Comparison of ENCODE assay signal across 35 mouse cellular contexts in the genomic region with DNA sequence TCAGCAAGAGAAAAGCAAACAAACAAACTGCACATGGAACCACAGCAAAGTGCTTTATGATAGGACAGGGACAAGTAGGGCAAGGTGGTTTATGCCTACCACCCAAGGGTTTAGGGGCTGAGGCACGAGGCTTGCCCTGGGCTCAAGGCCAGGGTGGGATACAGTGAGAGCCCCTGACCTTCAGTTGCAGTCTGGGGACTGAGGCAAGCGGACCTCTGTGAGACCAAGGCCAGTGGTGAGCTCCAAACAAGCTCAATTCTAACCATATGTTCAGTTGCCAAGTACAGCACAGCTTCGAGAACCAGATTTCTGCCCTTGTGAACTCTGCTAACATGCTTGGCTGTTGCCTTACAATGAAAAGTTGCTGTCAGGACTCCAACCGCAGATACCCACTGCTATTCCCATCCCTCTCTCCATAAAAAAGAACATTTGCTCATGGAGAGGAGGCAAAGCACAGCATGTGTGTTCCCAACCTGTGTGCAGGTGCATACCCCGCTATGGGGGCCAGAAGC. TPM values are rescaled to one million over a fixed set of nuclear protein-coding genes. Genes with fewer than 3 reads are reported as not detected.
DNase-seq lines count a peak whose midpoint lies in the region; ATAC-seq lines count a peak whose summit lies in the region.
"Had no signal": no experiment of that assay in that cellular context is flagged by ENCODE, and none has a peak within 500 bp of the region (broad histone marks: within the 10 kb centered on the region; RNA-seq: fewer than 3 reads in every experiment).

No protein-coding gene starts in this region.

- intact Hi-C loops in heart, postnatal 36 days (cut with DNase I), result no loop called here
- intact Hi-C loops in left cerebral cortex, postnatal 10 days (cut with DNase I), result no loop called here

- H3K27ac ChIP-seq in embryonic facial prominence, embryonic 13.5 days, result peak overlapping the region; percentile 33; the same call in 1 of the 2 replicates
- H3K27ac ChIP-seq in embryonic facial prominence, embryonic 10.5 days (replicated peaks), result no peak overlapping the region
- H3K27ac ChIP-seq in heart, embryonic 15.5 days, result peak overlapping the region; percentile 3; the same call in 1 of the 2 replicates
- H3K27ac ChIP-seq: heart, adult 2 months; hindbrain, embryonic 12.5 days; hindbrain, postnatal 0 days; intestine, embryonic 15.5 days; liver, embryonic 12.5 days; neural tube, embryonic 12.5 days had no signal

- no peak overlapping the region for H3K4me3 ChIP-seq in embryonic facial prominence, embryonic 13.5 days
- H3K4me3 ChIP-seq in embryonic facial prominence, embryonic 10.5 days, result no peak overlapping the region
- H3K4me3 ChIP-seq in heart, embryonic 15.5 days, result no peak overlapping the region
- H3K4me3 ChIP-seq: heart, adult 2 months; hindbrain, embryonic 12.5 days; intestine, embryonic 15.5 days; limb, embryonic 12.5 days; liver, embryonic 12.5 days; myocyte; neural tube, embryonic 12.5 days had no signal

- no peak for ATAC-seq in embryonic facial prominence, embryonic 13.5 days (ENCODE audit: insufficient number of reproducible peaks, insufficient read depth, low FRiP score, low TSS enrichment, low read depth)
- no peak for ATAC-seq in heart, embryonic 15.5 days (replicated peaks; ENCODE audit: insufficient number of reproducible peaks, insufficient read depth, low FRiP score, low read depth)
- ATAC-seq: CD4-positive, CD25-positive, alpha-beta regulatory T cell, adult 4 months; forebrain, embryonic 14.5 days; hindbrain, postnatal 0 days; intestine, embryonic 15.5 days; liver, embryonic 12.5 days; liver, postnatal 0 days; midbrain, embryonic 16.5 days had no signal

- H3K4me1 ChIP-seq in embryonic facial prominence, embryonic 13.5 days, result peaks cover 50% of the 10 kb centered on the region
- peaks cover 49% of the 10 kb centered on the region for H3K4me1 ChIP-seq in embryonic facial prominence, embryonic 10.5 days
- peaks cover 45% of the 10 kb centered on the region for H3K4me1 ChIP-seq in heart, embryonic 15.5 days (replicated peaks)

- H3K27me3 ChIP-seq in embryonic facial prominence, embryonic 13.5 days, result no peaks in the 10 kb centered on the region
- H3K27me3 ChIP-seq in embryonic facial prominence, embryonic 10.5 days (replicated peaks; ENCODE audit: low read depth, poor library complexity, severe bottlenecking), result no peaks in the 10 kb centered on the region
- H3K27me3 ChIP-seq in heart, embryonic 15.5 days, result no peaks in the 10 kb centered on the region
- H3K27me3 ChIP-seq: hindbrain, embryonic 12.5 days; intestine, embryonic 15.5 days; limb, embryonic 12.5 days; liver, embryonic 12.5 days; neural tube, embryonic 12.5 days had no signal

- H3K9me3 ChIP-seq in embryonic facial prominence, embryonic 13.5 days, result no peaks in the 10 kb centered on the region
- no peaks in the 10 kb centered on the region for H3K9me3 ChIP-seq in embryonic facial prominence, embryonic 10.5 days
- H3K9me3 ChIP-seq in heart, embryonic 15.5 days (replicated peaks), result no peaks in the 10 kb centered on the region
- H3K9me3 ChIP-seq: hindbrain, embryonic 12.5 days; intestine, embryonic 15.5 days; limb, embryonic 12.5 days; liver, embryonic 12.5 days; neural tube, embryonic 12.5 days had no signal

- H3K9ac ChIP-seq in embryonic facial prominence, embryonic 13.5 days, result no peak overlapping the region
- H3K9ac ChIP-seq in heart, embryonic 15.5 days, result no peak overlapping the region
- H3K9ac ChIP-seq: hindbrain, embryonic 12.5 days; intestine, embryonic 15.5 days; limb, embryonic 12.5 days; liver, embryonic 12.5 days; liver, postnatal 0 days; neural tube, embryonic 12.5 days had no signal

- no peak for DNase-seq in embryonic facial prominence, embryonic 10.5 days (ENCODE audit: low spot score)
- DNase-seq in heart, postnatal 36 days, result no peak
- peak; percentile 50 for DNase-seq in ovary, adult 18-20 months (ENCODE audit: low spot score)
- no peak for DNase-seq in ovary, postnatal 10 days (ENCODE audit: low spot score)
- DNase-seq in left cerebral cortex, postnatal 10 days (ENCODE audit: extremely low spot score in 1 of 2, low spot score in 2 of 2), result no peak
- DNase-seq: adrenal gland, postnatal 36 days; cerebellum, adult 2 months; cerebellum, postnatal 14 days; gastrocnemius, postnatal 36 days; heart, adult 2 months; heart, postnatal 14 days; liver, postnatal 0 days; lung, postnatal 36 days; thymus, postnatal 4 days had no signal

- H3K4me2 ChIP-seq in embryonic facial prominence, embryonic 13.5 days, result no peak overlapping the region
- H3K4me2 ChIP-seq in heart, embryonic 15.5 days, result no peak overlapping the region
- H3K4me2 ChIP-seq: hindbrain, embryonic 12.5 days; intestine, embryonic 15.5 days; limb, embryonic 12.5 days; liver, embryonic 12.5 days; midbrain, embryonic 11.5 days; neural tube, embryonic 12.5 days had no signal

- 50% methylated on average over 5 of the region's 5 CpGs for WGBS in embryonic facial prominence, embryonic 13.5 days
- WGBS in embryonic facial prominence, embryonic 10.5 days, result 65% methylated on average over 5 of the region's 5 CpGs
- 71% methylated on average over 5 of the region's 5 CpGs for WGBS in heart, embryonic 15.5 days

- 0 out of 2 replicates have a peak, but pooled peaks cover 10% of the 10 kb centered on the region for H3K36me3 ChIP-seq in embryonic facial prominence, embryonic 13.5 days
- H3K36me3 ChIP-seq in embryonic facial prominence, embryonic 10.5 days (replicated peaks), result peaks cover 21% of the 10 kb centered on the region
- H3K36me3 ChIP-seq in heart, embryonic 15.5 days, result no peaks in the 10 kb centered on the region
- H3K36me3 ChIP-seq: hindbrain, embryonic 12.5 days; intestine, embryonic 15.5 days; neural tube, embryonic 12.5 days had no signal

RNA-seq across cellular contexts. Expression of gene Ube4b, which starts 8.6 kb away (rescaled TPM):
- 48.7 and 49.4 TPM in 2 replicates for polyA plus RNA-seq in embryonic facial prominence, embryonic 13.5 days (2015; fragmentation: Nextera tagmentation; extraction: Ambion mirVana)
- polyA plus RNA-seq in embryonic facial prominence, embryonic 10.5 days (2016; fragmentation: Nextera tagmentation; extraction: Ambion mirVana), result 65.5 and 71.8 TPM in 2 replicates
- polyA plus RNA-seq in heart, embryonic 15.5 days (2015; fragmentation: Nextera tagmentation; extraction: Ambion mirVana), result 27.2 and 35.6 TPM in 2 replicates
- 10 to 100 TPM; 48.6 to 50.6 TPM for total RNA-seq in heart, postnatal 36 days (2021)
- 100 to 1,000 TPM; 104 to 119 TPM for total RNA-seq in left cerebral cortex, postnatal 10 days (2021)

RNA-seq across cellular contexts. Expression of gene Rbp7, which starts 36.9 kb away (rescaled TPM):
- polyA plus RNA-seq in embryonic facial prominence, embryonic 13.5 days (2015; fragmentation: Nextera tagmentation; extraction: Ambion mirVana), result 0.52 TPM in 1 of 2 replicates, not detected in the other
- polyA plus RNA-seq in embryonic facial prominence, embryonic 10.5 days (2016; fragmentation: Nextera tagmentation; extraction: Ambion mirVana), result not detected in 2 replicates
- polyA plus RNA-seq in heart, embryonic 15.5 days (2015; fragmentation: Nextera tagmentation; extraction: Ambion mirVana), result 7.8 and 13.6 TPM in 2 replicates
- total RNA-seq in heart, postnatal 36 days (2021), result 10 to 100 TPM; 76.3 to 81.1 TPM
- total RNA-seq in left cerebral cortex, postnatal 10 days (2021), result under 1 TPM in 1 of 2 experiments, not detected in 1; 0.63 TPM
- total RNA-seq: hindbrain, postnatal 0 days; layer of hippocampus, adult 18-20 months; layer of hippocampus, postnatal 10 days; left cerebral cortex, adult 18-20 months; left cerebral cortex, postnatal 25 days; megakaryocyte, adult 5-6 weeks had no signal
- polyA plus RNA-seq: brain, embryonic 14.5 days; CD4-positive, CD25-positive, alpha-beta regulatory T cell, adult 4 months; forebrain, embryonic 14.5 days; hindbrain, embryonic 12.5 days; hindbrain, postnatal 0 days; limb, embryonic 12.5 days; liver, embryonic 12.5 days; liver, postnatal 0 days; midbrain, embryonic 11.5 days; myocyte; neural tube, embryonic 12.5 days had no signal

RNA-seq across cellular contexts. Expression of gene Tmem274, which starts 59.3 kb away (rescaled TPM):
- polyA plus RNA-seq in embryonic facial prominence, embryonic 13.5 days (2015; fragmentation: Nextera tagmentation; extraction: Ambion mirVana), result 0.37 TPM in 1 of 2 replicates, not detected in the other
- 0.26 and 0.77 TPM in 2 replicates for polyA plus RNA-seq in embryonic facial prominence, embryonic 10.5 days (2016; fragmentation: Nextera tagmentation; extraction: Ambion mirVana)
- polyA plus RNA-seq in heart, embryonic 15.5 days (2015; fragmentation: Nextera tagmentation; extraction: Ambion mirVana), result 0.35 and 0.48 TPM in 2 replicates
- not detected for total RNA-seq in heart, postnatal 36 days (2021)
- not detected for total RNA-seq in left cerebral cortex, postnatal 10 days (2021)
- total RNA-seq: adrenal gland, postnatal 36 days; gastrocnemius, postnatal 36 days; heart, adult 2 months; heart, postnatal 14 days; hindbrain, postnatal 0 days; layer of hippocampus, adult 18-20 months; layer of hippocampus, postnatal 10 days; left cerebral cortex, adult 18-20 months; left cerebral cortex, postnatal 25 days; megakaryocyte, adult 5-6 weeks had no signal
- polyA plus RNA-seq: brain, embryonic 14.5 days; cortical plate, adult 2 months; forebrain, embryonic 14.5 days; heart, adult 2 months; hindbrain, postnatal 0 days; intestine, embryonic 15.5 days; liver, postnatal 0 days; midbrain, embryonic 11.5 days; midbrain, embryonic 16.5 days; myocyte; stomach, embryonic 14.5 days had no signal
